Mouse (Mus musculus): ENCODE data around the gene 9130023H24Rik. TPM values are rescaled to one million over a fixed set of nuclear protein-coding genes. Genes with fewer than 3 reads are reported as not detected.
A peak's percentile ranks its signal among the peaks of the same experiment; 100 is the strongest.

The 9130023H24Rik gene
- polyA plus RNA-seq, 1 experiment from 2014 or later: 6.5 TPM

DNA sequence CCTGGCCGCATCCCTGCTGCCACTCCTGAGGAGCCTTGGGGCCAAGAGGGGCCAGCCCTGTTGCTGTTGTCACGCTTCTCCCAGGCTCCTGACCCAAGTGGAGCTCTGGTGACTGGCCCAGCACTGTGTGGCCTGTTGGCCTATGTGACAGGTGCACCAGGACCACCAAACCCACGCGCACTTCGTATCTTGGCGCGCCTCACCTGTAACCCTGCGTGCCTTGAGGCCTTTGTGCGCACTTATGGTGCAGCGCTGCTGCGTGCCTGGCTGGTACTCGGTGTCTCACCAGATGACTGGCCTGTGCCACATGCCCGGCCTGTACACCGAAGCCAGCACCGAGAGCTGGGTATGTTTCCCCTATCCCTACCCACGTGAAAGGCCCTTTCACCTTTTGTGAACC, 4.5 kb upstream of the 9130023H24Rik start:
- Histone ChIP-seq H3K9me3 (ENCODE audit: control insufficient read depth, low read length) (no peaks in the 10 kb centered on the region), H3K9ac (ENCODE audit: low read length) (no peak overlapping the region), H3K4me2 (ENCODE audit: low read length) (no peak overlapping the region), H3K27ac (ENCODE audit: low read depth) (no peak overlapping the region), H3K4me1 (replicated peaks; ENCODE audit: control insufficient read depth, insufficient read depth, low read length) (peaks cover 20% of the 10 kb centered on the region; the same call in 1 of the 2 replicates), H3K36me3 (ENCODE audit: control insufficient read depth, insufficient read depth, low read length) (peaks cover 49% of the 10 kb centered on the region), H3K4me3 (ENCODE audit: low read depth, low read length) (no peak overlapping the region), H3K27me3 (replicated peaks; ENCODE audit: control insufficient read depth, insufficient read depth, low read length) (no peaks in the 10 kb centered on the region)
- ATAC-seq (replicated peaks; ENCODE audit: low FRiP score, low TSS enrichment, low read depth): no peak
- no peak for DNase-seq (ENCODE audit: low spot score)
- 95% methylated on average over 16 of the region's 16 CpGs for WGBS

DNA sequence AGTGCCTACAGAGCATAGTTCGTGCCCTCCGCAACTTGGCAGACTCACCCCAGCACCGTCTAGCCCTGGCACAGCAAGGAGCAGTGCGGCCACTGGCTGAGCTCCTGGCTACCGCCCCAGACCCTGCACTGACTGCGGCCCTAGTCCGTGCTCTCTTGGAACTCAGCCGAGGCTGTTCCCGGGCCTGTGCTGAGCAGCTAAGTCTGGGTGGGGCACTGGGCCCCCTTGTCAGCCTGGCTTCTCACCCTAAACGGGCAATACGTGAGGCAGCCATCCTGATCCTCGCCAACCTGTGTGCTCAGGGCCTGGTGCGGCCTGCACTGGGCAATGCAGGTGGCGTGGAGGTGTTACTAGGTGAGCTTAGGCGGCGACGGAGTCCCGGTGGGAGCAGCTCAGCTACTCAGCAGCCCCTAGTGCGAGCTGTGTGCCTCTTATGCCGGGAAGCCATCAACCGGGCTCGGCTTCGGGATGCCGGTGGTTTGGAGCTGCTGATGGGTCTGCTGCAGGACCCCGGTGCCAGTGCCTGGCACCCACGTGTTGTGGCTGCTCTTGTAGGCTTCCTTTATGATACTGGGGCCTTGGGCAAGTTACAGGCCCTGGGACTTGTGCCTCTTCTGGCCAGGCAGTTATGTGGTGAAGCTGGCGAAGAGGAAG, 2.4 kb upstream of the 9130023H24Rik start:
- Histone ChIP-seq H3K36me3 (ENCODE audit: control insufficient read depth, insufficient read depth, low read length) (peaks cover 54% of the 10 kb centered on the region), H3K27ac (ENCODE audit: low read depth) (no peak overlapping the region), H3K4me3 (ENCODE audit: low read depth, low read length) (no peak overlapping the region), H3K9me3 (ENCODE audit: control insufficient read depth, low read length) (no peaks in the 10 kb centered on the region), H3K9ac (ENCODE audit: low read length) (no peak overlapping the region), H3K4me2 (ENCODE audit: low read length) (no peak overlapping the region), H3K4me1 (replicated peaks; ENCODE audit: control insufficient read depth, insufficient read depth, low read length) (peaks cover 15% of the 10 kb centered on the region; the same call in 1 of the 2 replicates), H3K27me3 (replicated peaks; ENCODE audit: control insufficient read depth, insufficient read depth, low read length) (no peaks in the 10 kb centered on the region)
- DNase-seq (ENCODE audit: low spot score): no peak
- no peak for ATAC-seq (replicated peaks; ENCODE audit: low FRiP score, low TSS enrichment, low read depth)
- 95% methylated on average over 27 of the region's 27 CpGs for WGBS

DNA sequence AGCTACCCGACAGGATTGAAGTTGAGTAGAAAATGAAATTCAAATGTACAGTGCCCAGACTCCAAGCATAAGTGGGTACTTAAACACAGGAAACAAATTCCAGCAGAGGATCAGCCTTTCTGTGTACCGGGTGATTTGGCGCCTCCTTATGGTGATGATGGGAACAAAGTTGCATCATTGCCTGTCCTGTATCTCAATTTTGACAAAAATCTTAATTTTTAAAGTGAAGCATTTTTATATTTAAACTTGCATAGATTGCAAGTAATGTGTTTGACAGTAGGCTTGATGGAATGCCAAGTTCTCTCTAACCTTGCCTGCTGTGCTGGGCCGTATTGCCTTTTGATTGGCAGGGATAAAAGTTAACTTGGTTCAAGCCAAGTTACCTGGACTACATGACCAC, 1.2 kb upstream of the 9130023H24Rik start:
- Histone ChIP-seq H3K4me1 (replicated peaks; ENCODE audit: control insufficient read depth, insufficient read depth, low read length) (peaks cover 15% of the 10 kb centered on the region; the same call in 1 of the 2 replicates), H3K27me3 (replicated peaks; ENCODE audit: control insufficient read depth, insufficient read depth, low read length) (no peaks in the 10 kb centered on the region), H3K4me3 (ENCODE audit: low read depth, low read length) (peak overlapping the region; percentile 67), H3K9me3 (ENCODE audit: control insufficient read depth, low read length) (no peaks in the 10 kb centered on the region), H3K36me3 (ENCODE audit: control insufficient read depth, insufficient read depth, low read length) (peaks cover 42% of the 10 kb centered on the region), H3K9ac (ENCODE audit: low read length) (peak overlapping the region; percentile 51), H3K4me2 (ENCODE audit: low read length) (peak overlapping the region; percentile 83), H3K27ac (ENCODE audit: low read depth) (peak overlapping the region; percentile 98)
- 0 out of 2 replicates have a peak, but pooled peaks have one; percentile 21 for ATAC-seq (replicated peaks; ENCODE audit: low FRiP score, low TSS enrichment, low read depth)
- no peak for DNase-seq (ENCODE audit: low spot score)
- WGBS: 19% methylated on average over 4 of the region's 4 CpGs

DNA sequence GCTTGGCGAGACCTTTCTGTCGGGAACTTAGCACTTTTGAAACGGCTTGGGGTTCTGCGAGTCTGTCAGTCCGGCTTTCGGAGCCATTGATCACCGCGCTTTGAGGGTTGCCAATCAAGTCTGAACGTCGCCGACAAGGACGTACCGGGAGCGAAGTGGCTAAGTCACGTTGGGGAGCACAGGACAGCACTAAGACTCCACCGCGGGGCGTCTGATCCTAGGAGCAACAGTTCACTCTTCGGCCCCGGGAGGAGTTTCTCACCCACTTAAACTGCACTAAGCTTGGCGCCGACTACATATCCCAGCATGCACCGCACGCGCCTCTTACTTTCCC, 271 bp downstream of the 9130023H24Rik start:
- DNase-seq (ENCODE audit: low spot score) (no peak), ATAC-seq (replicated peaks; ENCODE audit: low FRiP score, low TSS enrichment, low read depth) (no peak; the same call in 1 of the 2 replicates)
- Histone ChIP-seq H3K9ac (ENCODE audit: low read length) (peak overlapping the region; percentile 74), H3K4me1 (replicated peaks; ENCODE audit: control insufficient read depth, insufficient read depth, low read length) (peaks cover 15% of the 10 kb centered on the region; the same call in 1 of the 2 replicates), H3K27ac (ENCODE audit: low read depth) (peak overlapping the region; percentile 98), H3K27me3 (replicated peaks; ENCODE audit: control insufficient read depth, insufficient read depth, low read length) (no peaks in the 10 kb centered on the region), H3K9me3 (ENCODE audit: control insufficient read depth, low read length) (no peaks in the 10 kb centered on the region), H3K4me3 (ENCODE audit: low read depth, low read length) (peak overlapping the region; percentile 67), H3K4me2 (ENCODE audit: low read length) (peak overlapping the region; percentile 73), H3K36me3 (ENCODE audit: control insufficient read depth, insufficient read depth, low read length) (peaks cover 32% of the 10 kb centered on the region)
- under 1% methylated on average over 25 of the region's 25 CpGs for WGBS

DNA sequence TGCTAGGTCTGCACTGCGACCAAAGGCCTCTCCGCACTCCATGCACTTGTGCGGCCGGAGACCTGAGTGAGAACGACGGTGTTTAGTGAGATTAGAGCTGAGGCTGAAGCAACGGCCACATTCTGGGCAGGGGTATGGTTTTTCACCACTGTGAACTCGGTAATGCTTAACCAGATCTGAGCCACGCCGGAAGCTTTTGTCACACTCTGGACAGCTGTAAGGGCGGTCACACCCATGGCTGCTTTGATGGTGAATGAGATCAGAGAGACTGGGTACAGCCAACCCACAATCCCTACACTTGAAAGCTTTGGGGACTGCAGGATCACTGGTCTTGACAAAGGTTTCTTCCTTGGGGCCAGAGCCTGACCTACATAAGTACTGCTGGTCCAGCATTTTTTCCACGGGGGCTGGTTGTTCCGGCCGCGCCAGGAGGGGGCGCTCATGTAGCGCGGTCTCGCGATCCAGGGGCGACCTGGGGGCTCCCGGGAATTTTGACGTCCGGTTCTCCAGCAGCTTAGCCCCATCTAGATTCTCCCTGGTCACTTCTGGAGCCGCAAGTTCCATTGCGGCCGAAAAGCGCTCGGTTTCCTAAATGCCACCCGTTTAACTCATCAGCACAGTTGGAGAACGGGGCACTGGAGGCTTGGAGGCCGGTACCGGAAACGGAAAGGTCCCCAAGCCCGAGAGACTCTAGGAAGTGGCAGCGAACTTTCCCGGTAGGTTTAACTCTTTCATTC, 807 bp downstream of the 9130023H24Rik start, which contains the start of gene Armc5:
TSS of gene Armc5 (plus strand) at position 487 of the 737 bp plus-strand sequence.
- WGBS: 25% methylated on average over 37 of the region's 37 CpGs
- Histone ChIP-seq H3K4me3 (ENCODE audit: low read depth, low read length) (peak within 1 kb of the TSS; percentile 67), H3K36me3 (ENCODE audit: control insufficient read depth, insufficient read depth, low read length) (peaks cover 27% of the 10 kb centered on the region), H3K27me3 (replicated peaks; ENCODE audit: control insufficient read depth, insufficient read depth, low read length) (no peaks in the 10 kb centered on the region), H3K4me2 (ENCODE audit: low read length) (peak within 1 kb of the TSS; percentile 73), H3K27ac (ENCODE audit: low read depth) (peak within 1 kb of the TSS; percentile 98), H3K9me3 (ENCODE audit: control insufficient read depth, low read length) (no peaks in the 10 kb centered on the region), H3K9ac (ENCODE audit: low read length) (peak within 1 kb of the TSS; percentile 74), H3K4me1 (replicated peaks; ENCODE audit: control insufficient read depth, insufficient read depth, low read length) (peaks cover 15% of the 10 kb centered on the region; the same call in 1 of the 2 replicates)
- peak; percentile 34 for ATAC-seq (replicated peaks; ENCODE audit: low FRiP score, low TSS enrichment, low read depth)
- DNase-seq (ENCODE audit: low spot score): peak; percentile 94

DNA sequence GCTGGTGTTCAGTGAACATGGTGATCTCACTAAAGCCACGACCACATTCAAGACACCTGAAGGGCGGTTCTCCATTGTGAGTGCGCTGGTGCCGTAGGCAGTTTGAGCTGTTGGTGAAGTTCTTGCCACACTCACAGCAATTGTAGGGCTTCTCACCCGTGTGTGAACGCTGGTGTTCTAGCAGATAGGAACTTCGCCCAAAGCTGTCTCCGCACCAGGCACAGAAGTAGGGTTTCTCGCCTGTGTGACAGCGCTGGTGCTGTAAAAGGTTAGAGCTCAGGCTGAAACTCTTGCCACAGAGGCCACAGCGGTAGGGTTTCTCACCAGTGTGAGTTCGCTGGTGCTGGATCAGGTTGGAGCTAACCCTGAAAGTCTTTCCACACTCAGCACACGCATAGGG, 1.4 kb downstream of the 9130023H24Rik start:
- peak overlapping the region; percentile 73; the same call in 1 of the 2 replicates for H3K4me2 ChIP-seq (ENCODE audit: low read length)
- 95% methylated on average over 13 of the region's 13 CpGs for WGBS
- ATAC-seq (replicated peaks; ENCODE audit: low FRiP score, low TSS enrichment, low read depth) (no peak), DNase-seq (ENCODE audit: low spot score) (no peak)
- peak overlapping the region; percentile 98 for H3K27ac ChIP-seq (ENCODE audit: low read depth)
- H3K36me3 ChIP-seq (ENCODE audit: control insufficient read depth, insufficient read depth, low read length): peaks cover 22% of the 10 kb centered on the region
- H3K4me1 ChIP-seq (replicated peaks; ENCODE audit: control insufficient read depth, insufficient read depth, low read length): peaks cover 15% of the 10 kb centered on the region; the same call in 1 of the 2 replicates
- H3K9me3 ChIP-seq (ENCODE audit: control insufficient read depth, low read length): no peaks in the 10 kb centered on the region
- H3K9ac ChIP-seq (ENCODE audit: low read length): no peak overlapping the region; the same call in 1 of the 2 replicates
- no peak overlapping the region for H3K4me3 ChIP-seq (ENCODE audit: low read depth, low read length)
- no peaks in the 10 kb centered on the region for H3K27me3 ChIP-seq (replicated peaks; ENCODE audit: control insufficient read depth, insufficient read depth, low read length)

DNA sequence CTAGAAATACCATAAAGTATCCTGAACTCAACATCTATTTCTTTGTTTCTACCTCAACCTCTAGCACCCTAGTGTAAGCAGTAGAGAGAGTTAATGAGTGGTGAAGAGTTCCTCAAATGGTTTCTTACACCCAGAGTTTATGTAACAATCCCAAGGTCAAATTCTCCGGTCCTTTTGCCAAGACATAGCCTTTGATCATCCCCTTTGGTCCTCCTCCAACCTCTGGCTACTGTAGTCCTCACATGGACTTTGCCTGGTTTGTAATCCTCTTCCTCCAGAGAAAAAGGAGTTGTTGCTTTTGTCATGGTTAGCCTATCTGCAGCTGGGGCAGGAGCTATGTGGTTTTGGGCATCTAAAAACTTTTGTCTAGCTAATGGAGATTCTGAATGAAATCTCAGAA, 2.4 kb downstream of the 9130023H24Rik start:
- WGBS: 88% methylated on average over 1 of the region's 1 CpGs
- no peak overlapping the region for H3K4me2 ChIP-seq (ENCODE audit: low read length)
- peaks cover 13% of the 10 kb centered on the region for H3K36me3 ChIP-seq (ENCODE audit: control insufficient read depth, insufficient read depth, low read length)
- no peak for ATAC-seq (replicated peaks; ENCODE audit: low FRiP score, low TSS enrichment, low read depth)
- no peak overlapping the region for H3K27ac ChIP-seq (ENCODE audit: low read depth)
- no peaks in the 10 kb centered on the region for H3K27me3 ChIP-seq (replicated peaks; ENCODE audit: control insufficient read depth, insufficient read depth, low read length)
- H3K9ac ChIP-seq (ENCODE audit: low read length): no peak overlapping the region
- H3K9me3 ChIP-seq (ENCODE audit: control insufficient read depth, low read length): no peaks in the 10 kb centered on the region
- DNase-seq (ENCODE audit: low spot score): no peak
- H3K4me1 ChIP-seq (replicated peaks; ENCODE audit: control insufficient read depth, insufficient read depth, low read length): peaks cover 15% of the 10 kb centered on the region; the same call in 1 of the 2 replicates
- no peak overlapping the region for H3K4me3 ChIP-seq (ENCODE audit: low read depth, low read length)

DNA sequence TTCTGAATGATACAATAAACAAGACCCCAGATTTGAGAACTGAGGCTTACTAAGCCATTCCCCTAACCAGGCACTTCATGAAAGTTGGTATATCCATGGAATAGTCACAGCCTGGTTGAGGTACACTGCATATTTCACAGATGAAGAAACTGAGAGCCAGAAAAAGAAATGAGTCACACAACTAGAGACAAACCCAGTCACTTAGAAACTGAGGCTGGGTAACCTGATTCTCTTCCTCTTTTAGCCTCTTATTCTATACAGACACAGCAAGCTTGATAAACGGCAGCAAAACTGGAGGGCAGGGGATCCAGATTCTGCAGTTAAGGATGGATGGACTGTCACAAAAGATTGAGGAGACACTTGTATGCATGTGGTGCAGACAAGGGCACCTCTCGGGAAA, 3.0 kb downstream of the 9130023H24Rik start:
- Histone ChIP-seq H3K27ac (ENCODE audit: low read depth) (no peak overlapping the region), H3K9ac (ENCODE audit: low read length) (no peak overlapping the region), H3K4me3 (ENCODE audit: low read depth, low read length) (no peak overlapping the region), H3K9me3 (ENCODE audit: control insufficient read depth, low read length) (no peaks in the 10 kb centered on the region), H3K4me1 (replicated peaks; ENCODE audit: control insufficient read depth, insufficient read depth, low read length) (peaks cover 15% of the 10 kb centered on the region; the same call in 1 of the 2 replicates), H3K27me3 (replicated peaks; ENCODE audit: control insufficient read depth, insufficient read depth, low read length) (no peaks in the 10 kb centered on the region), H3K36me3 (ENCODE audit: control insufficient read depth, insufficient read depth, low read length) (peaks cover 6% of the 10 kb centered on the region; the same call in 1 of the 2 replicates), H3K4me2 (ENCODE audit: low read length) (no peak overlapping the region)
- ATAC-seq (replicated peaks; ENCODE audit: low FRiP score, low TSS enrichment, low read depth) (no peak), DNase-seq (ENCODE audit: low spot score) (no peak)
- 80% methylated on average over 2 of the region's 2 CpGs for WGBS

Measured in intestine, embryonic 14.5 days (tissue).